Comparison of ENCODE assay signal across 11 mouse cellular contexts in genomic region chr9:98497157-98497556, GRCm38 (mm10). TPM values are rescaled to one million over a fixed set of nuclear protein-coding genes. Genes with fewer than 3 reads are reported as not detected.
DNase-seq lines count a peak whose midpoint lies in the region; ATAC-seq and TF ChIP-seq lines count a peak whose summit lies in the region.
"Had no signal": no experiment of that assay in that cellular context is flagged by ENCODE, and none has a peak within 500 bp of the region (broad histone marks: within the 10 kb centered on the region; RNA-seq: fewer than 3 reads in every experiment).

No protein-coding gene starts in this region.

- 24% methylated on average over 7 of the region's 7 CpGs for WGBS in hindbrain, embryonic 12.5 days
- WGBS in hindbrain, embryonic 10.5 days, result 58% methylated on average over 7 of the region's 7 CpGs
- WGBS in neural tube, embryonic 13.5 days, result 5% methylated on average over 7 of the region's 7 CpGs

- peaks cover 28% of the 10 kb centered on the region for H3K4me1 ChIP-seq in hindbrain, embryonic 12.5 days
- peaks cover 20% of the 10 kb centered on the region for H3K4me1 ChIP-seq in hindbrain, embryonic 10.5 days (replicated peaks)
- peaks cover 37% of the 10 kb centered on the region for H3K4me1 ChIP-seq in neural tube, embryonic 13.5 days (replicated peaks)

- H3K36me3 ChIP-seq in hindbrain, embryonic 12.5 days, result no peaks in the 10 kb centered on the region
- H3K36me3 ChIP-seq in hindbrain, embryonic 10.5 days, result no peaks in the 10 kb centered on the region
- no peaks in the 10 kb centered on the region for H3K36me3 ChIP-seq in neural tube, embryonic 13.5 days
- H3K36me3 ChIP-seq: heart, embryonic 15.5 days; midbrain, embryonic 12.5 days had no signal

- no peak for TF ChIP-seq CTCF in layer of hippocampus, adult 2 months (conservative IDR thresholded peaks at IDR 0.05)

- no peaks in the 10 kb centered on the region for H3K9me3 ChIP-seq in hindbrain, embryonic 12.5 days (replicated peaks)
- no peaks in the 10 kb centered on the region for H3K9me3 ChIP-seq in hindbrain, embryonic 10.5 days
- no peaks in the 10 kb centered on the region for H3K9me3 ChIP-seq in neural tube, embryonic 13.5 days
- H3K9me3 ChIP-seq: heart, embryonic 15.5 days; midbrain, embryonic 12.5 days had no signal

- 0 out of 2 replicates have a peak overlapping the region, but pooled peaks have one; percentile 11 for H3K4me2 ChIP-seq in hindbrain, embryonic 12.5 days (replicated peaks)
- H3K4me2 ChIP-seq in neural tube, embryonic 13.5 days, result peak overlapping the region; percentile 26
- H3K4me2 ChIP-seq: heart, embryonic 15.5 days; midbrain, embryonic 12.5 days had no signal

- ATAC-seq in hindbrain, embryonic 12.5 days (ENCODE audit: low FRiP score), result 0 out of 2 replicates have a peak, but pooled peaks have one; percentile 60
- peak; percentile 83 for ATAC-seq in neural tube, embryonic 13.5 days (ENCODE audit: low read depth)
- ATAC-seq in megakaryocyte progenitor cell, adult 5-6 weeks (replicated peaks; ENCODE audit: poor library complexity), result no peak

- no peak for DNase-seq in hindbrain, embryonic 10.5 days (ENCODE audit: low spot score)
- peak; percentile 10 to 17 for DNase-seq in gastrocnemius, postnatal 36 days
- DNase-seq in kidney, adult 9 months, result peak; percentile 53
- DNase-seq in spleen, postnatal 36 days (ENCODE audit: low spot score in 2 of 2), result no peak
- DNase-seq in layer of hippocampus, adult 2 months (ENCODE audit: low spot score in 2 of 2), result no peak
- DNase-seq: thymus, postnatal 4 days had no signal

- H3K27me3 ChIP-seq in hindbrain, embryonic 12.5 days, result no peaks in the 10 kb centered on the region
- H3K27me3 ChIP-seq in hindbrain, embryonic 10.5 days (ENCODE audit: insufficient read depth, poor library complexity, severe bottlenecking), result no peaks in the 10 kb centered on the region
- H3K27me3 ChIP-seq in neural tube, embryonic 13.5 days, result no peaks in the 10 kb centered on the region
- H3K27me3 ChIP-seq: heart, embryonic 15.5 days; midbrain, embryonic 12.5 days had no signal

- H3K9ac ChIP-seq in hindbrain, embryonic 12.5 days, result no peak overlapping the region
- no peak overlapping the region for H3K9ac ChIP-seq in neural tube, embryonic 13.5 days
- H3K9ac ChIP-seq: heart, embryonic 15.5 days; midbrain, embryonic 12.5 days had no signal

- no peak overlapping the region for H3K4me3 ChIP-seq in hindbrain, embryonic 12.5 days
- no peak overlapping the region for H3K4me3 ChIP-seq in hindbrain, embryonic 10.5 days
- no peak overlapping the region for H3K4me3 ChIP-seq in neural tube, embryonic 13.5 days
- no peak overlapping the region for H3K4me3 ChIP-seq in layer of hippocampus, adult 2 months
- H3K4me3 ChIP-seq: heart, embryonic 15.5 days; midbrain, embryonic 12.5 days had no signal

- H3K27ac ChIP-seq in hindbrain, embryonic 12.5 days, result peak overlapping the region; percentile 75; the same call in 1 of the 2 replicates
- H3K27ac ChIP-seq in hindbrain, embryonic 10.5 days, result no peak overlapping the region; the same call in 1 of the 2 replicates
- peak overlapping the region; percentile 75 for H3K27ac ChIP-seq in neural tube, embryonic 13.5 days (replicated peaks)
- H3K27ac ChIP-seq in layer of hippocampus, adult 2 months, result no peak overlapping the region
- H3K27ac ChIP-seq: midbrain, embryonic 12.5 days had no signal

- intact Hi-C loops in gastrocnemius, postnatal 36 days (cut with DNase I), result no loop called here

RNA-seq across cellular contexts. Expression of gene Rbp2, which starts 11.2 kb away (rescaled TPM):
- 0.67 and 1.1 TPM in 2 replicates for polyA plus RNA-seq in hindbrain, embryonic 12.5 days (2016; fragmentation: Nextera tagmentation; extraction: Ambion mirVana)
- polyA plus RNA-seq in hindbrain, embryonic 10.5 days (2016; fragmentation: Nextera tagmentation; extraction: Ambion mirVana), result 0.77 and 1.0 TPM in 2 replicates
- not detected for total RNA-seq in gastrocnemius, postnatal 36 days (2021)
- polyA plus RNA-seq in neural tube, embryonic 13.5 days (2015; fragmentation: Nextera tagmentation; extraction: Ambion mirVana), result 2.2 and 2.9 TPM in 2 replicates
- not detected in 2 replicates for total RNA-seq in megakaryocyte progenitor cell, adult 5-6 weeks (2015)
- total RNA-seq in megakaryocyte progenitor cell, adult 5-6 weeks (2017), result not detected in 2 replicates
- not detected for total RNA-seq in layer of hippocampus, adult 2 months (2021)

Comparison
In these comparisons a context has a peak if more than half of its experiments do, and no peak if none do; other contexts are left out.
1. H3K27ac ChIP-seq: peak in hindbrain, embryonic 12.5 days (single experiment) and neural tube, embryonic 13.5 days (single experiment); none in hindbrain, embryonic 10.5 days (single experiment) and layer of hippocampus, adult 2 months (single experiment).
2. DNase-seq: peak in gastrocnemius, postnatal 36 days (2 of 2) and kidney, adult 9 months (single experiment); none in hindbrain, embryonic 10.5 days (single experiment), spleen, postnatal 36 days (0 of 2) and layer of hippocampus, adult 2 months (0 of 2).